Mouse (Mus musculus): ENCODE measurements around the gene Foxp1. TPM values are rescaled to one million over a fixed set of nuclear protein-coding genes. Genes with fewer than 3 reads are reported as not detected.

The Foxp1 gene
- total RNA-seq, 2 experiments from 2014 or later, result 82.4 to 85.4 TPM

- DNase-seq, result no peak
Measured at GRCm38 (mm10) chr6:98931881-98932540, 590.5 kb downstream of the Foxp1 start.

- DNase-seq, result no peak
Measured at GRCm38 (mm10) chr6:98930652-98931300, 591.7 kb downstream of the Foxp1 start.

GRCm38 (mm10) chr6:98928365-98928764 lies 594.2 kb downstream of the Foxp1 start:
- DNase-seq, result no peak

GRCm38 (mm10) chr6:98901259-98901658 lies 621.3 kb downstream of the Foxp1 start:
- DNase-seq, result no peak

GRCm38 (mm10) chr6:98878208-98878607 lies 644.3 kb downstream of the Foxp1 start:
- no peak for DNase-seq

- no peak for DNase-seq
Measured at GRCm38 (mm10) chr6:98876401-98876800, 646.1 kb downstream of the Foxp1 start.

Small RNA genes within 50 kb of the gene (microRNA-seq; reads per million reads assigned to microRNA genes)
- gene Gm22328 (0 reads per million in 2 experiments), gene Gm49348 (0 reads per million in 2 experiments)

Other genes with a start within 250 kb of the Foxp1 start
- gene Eif4e3, start 144.1 kb upstream of the Foxp1 start, total RNA-seq (2021), result 10 to 100 TPM; 23.5 to 25.5 TPM
- gene Gm20696, start 144.1 kb upstream of the Foxp1 start, total RNA-seq (2021), result 10 to 100 TPM in 1 of 2 experiments, 1 to 10 TPM in 1; 4.9 to 10.1 TPM
- 10 to 100 TPM; 61.0 to 64.1 TPM for gene Gpr27, start 170.0 kb upstream of the Foxp1 start, total RNA-seq (2021)
- 1 to 10 TPM in 1 of 2 experiments, under 1 TPM in 1; 0.85 to 1.1 TPM for gene Prok2, start 203.7 kb upstream of the Foxp1 start, total RNA-seq (2021)

All from layer of hippocampus, postnatal 36 days (tissue).